Mouse (Mus musculus) c-Kit-positive CD71-negative TER-119-negative erythroid progenitor cells, embryonic 14.5 days (primary cell): ENCODE measurements around the gene Cmtr1.
A peak's percentile ranks its signal among the peaks of the same experiment; 100 is the strongest.

Source experiments
- DNase-seq: peaks from one replicate; pipeline ENCODE4 v3.0.0-alpha.2; 2013; ENCODE audit warnings: low read depth

The Cmtr1 gene

GRCm38 (mm10) chr17:29669030-29669429 lies 8.6 kb downstream of the Cmtr1 start:
- DNase-seq, result no peak

- peak; percentile 22 for DNase-seq
Measured at GRCm38 (mm10) chr17:29669936-29670335, 9.5 kb downstream of the Cmtr1 start.

DNA sequence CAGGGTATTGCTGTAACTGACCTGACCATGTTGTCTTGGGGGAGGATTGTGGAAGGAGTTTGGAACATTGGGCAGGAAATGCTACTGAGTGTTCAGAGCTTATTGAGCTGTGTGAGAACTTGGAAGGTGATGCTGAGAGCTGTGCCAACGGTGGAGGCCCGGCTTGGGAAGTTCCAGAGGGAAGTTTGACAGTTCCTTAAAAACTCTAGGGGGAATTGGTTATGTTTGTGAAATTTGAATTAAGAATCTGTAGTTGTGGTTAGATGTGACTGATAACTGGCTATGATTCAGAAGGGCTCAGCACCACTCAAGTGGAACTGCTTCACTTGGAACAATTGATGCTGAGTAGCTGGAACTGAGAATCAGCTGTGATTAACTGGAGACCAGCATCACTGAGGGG lies 10.6 kb downstream of the Cmtr1 start:
- no peak for DNase-seq

GRCm38 (mm10) chr17:29673325-29673724 lies 12.9 kb downstream of the Cmtr1 start:
- DNase-seq, result no peak

DNA sequence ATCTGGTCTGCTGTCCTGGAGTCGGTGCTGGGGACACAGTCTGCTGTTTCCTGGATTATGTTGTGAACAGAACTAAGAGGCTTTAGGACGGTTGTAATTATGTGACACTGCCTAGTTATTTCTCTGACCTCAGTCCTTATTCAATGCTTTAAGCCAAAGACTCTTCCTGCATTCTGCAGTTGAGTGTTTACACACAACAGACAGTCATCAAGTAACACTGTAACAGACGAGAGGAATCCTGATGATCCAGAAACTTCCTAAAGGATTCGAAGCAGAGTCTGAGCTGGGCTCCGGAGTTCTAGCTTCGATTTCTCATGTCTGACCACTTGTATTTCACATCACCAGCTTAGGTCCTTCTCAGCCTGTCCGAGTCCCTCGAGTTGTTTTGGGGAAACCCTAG lies 18.1 kb downstream of the Cmtr1 start:
- DNase-seq, result no peak

DNA sequence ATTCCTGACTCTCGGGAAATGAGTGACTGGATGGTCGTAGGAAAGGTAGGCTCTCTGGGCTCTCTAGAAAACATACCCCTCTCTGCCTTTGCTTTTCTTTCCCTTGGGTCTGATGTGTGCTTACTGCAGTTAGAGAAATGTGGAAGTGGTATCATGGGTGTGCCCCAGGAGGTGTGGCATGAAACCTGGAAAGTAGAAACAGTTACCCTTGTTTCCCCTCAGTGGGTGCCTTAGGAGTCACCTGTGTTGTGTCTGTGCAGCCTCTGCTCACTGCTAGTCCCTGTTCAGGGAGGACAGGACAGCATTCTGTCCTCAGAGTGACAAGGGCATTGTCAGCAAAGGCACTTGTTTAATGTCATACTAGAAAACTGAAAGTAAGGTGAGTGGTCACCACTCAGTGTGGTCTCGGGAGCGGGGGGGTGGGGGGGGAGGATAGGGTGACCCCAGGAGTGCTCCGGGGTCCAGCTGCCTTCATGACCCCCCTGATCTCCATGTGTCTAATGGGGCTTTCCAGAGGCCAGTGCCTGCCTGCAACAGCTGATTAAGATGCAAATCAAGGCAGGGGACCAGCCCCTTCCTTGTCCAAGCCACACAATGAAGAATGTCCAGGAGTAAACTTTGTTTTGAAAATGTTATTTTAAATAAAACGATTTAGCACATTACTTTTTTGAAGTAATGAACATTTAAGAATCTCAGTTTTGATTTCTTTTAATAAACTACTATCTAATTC lies 18.8 kb downstream of the Cmtr1 start:
- no peak for DNase-seq

DNA sequence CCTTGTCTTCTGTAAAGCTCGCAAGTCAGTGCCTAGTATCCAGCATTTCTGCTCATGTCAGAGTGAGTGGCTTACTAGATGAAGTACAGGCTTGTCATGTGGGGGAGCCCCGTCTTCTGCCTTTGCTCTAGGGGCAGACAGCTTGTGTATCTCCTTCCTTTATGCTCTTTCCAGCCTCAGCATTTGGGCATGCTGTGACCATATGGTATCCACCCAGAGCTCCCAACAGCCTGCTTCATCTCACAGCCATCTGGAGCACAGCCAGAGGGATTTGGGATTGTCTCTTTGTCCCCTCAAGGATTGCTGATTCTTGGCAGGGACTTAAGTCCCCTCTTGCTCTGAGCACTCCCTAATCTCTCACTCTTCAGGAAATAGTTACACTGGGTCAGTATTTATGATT lies 19.8 kb downstream of the Cmtr1 start:
- DNase-seq, result no peak

DNA sequence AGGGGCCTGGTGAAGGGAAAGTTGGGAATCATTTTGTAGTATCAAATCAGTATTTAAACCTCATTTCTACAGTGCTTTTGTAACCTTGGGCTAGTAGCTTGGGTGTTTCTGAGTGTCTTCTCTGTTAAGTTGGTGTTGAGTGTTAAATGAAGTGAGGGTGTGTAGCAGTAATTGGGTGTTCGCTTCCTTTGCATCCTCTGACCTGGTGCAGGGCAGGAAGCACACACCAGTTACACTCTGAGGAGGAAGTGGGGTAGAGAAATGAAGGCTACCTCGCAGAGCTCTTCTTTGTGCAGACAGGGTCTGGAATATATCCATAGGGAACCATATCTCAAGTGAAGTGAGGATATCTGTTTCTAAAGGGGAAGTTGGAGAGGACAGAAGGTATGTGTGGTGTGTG lies 20.5 kb downstream of the Cmtr1 start:
- DNase-seq, result no peak

DNA sequence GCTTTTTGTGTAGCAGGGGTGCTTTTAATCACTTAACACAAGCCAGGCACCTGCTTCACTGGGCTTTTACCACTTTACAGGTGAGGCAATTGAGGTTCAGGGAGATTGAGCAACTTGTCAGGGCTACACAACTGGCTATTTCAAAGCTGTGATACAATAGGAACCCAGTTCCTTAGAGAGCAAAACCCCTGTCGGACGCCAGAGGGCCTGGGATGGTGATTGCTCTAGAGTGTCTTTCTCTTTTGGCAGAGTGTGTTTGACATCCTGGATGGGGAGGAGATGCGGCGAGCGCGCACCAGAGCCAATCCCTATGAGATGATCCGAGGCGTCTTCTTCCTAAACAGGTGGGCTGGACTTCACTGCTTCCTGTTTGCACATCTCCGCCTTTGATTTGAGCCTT lies 21.3 kb downstream of the Cmtr1 start:
- DNase-seq, result no peak

DNA sequence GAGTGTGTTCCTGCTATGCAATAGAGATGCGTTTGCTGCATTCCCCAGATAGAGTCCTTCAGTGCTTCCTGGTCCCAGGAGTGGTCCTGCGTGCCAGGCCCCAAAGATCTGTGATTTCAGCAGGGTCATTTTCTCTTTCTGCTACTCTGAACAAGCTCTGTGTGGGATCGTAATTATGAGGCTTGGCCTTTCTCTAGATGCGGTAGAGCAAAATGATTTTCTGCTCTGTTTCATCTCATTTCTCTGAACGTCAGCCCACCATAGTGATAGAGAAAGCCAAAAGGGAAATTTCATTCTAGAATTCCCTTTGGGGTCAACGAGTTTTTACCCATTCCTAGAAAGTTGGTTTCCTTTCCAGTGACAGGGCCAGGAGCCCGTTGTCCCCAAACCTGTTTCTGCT lies 21.9 kb downstream of the Cmtr1 start:
- DNase-seq, result no peak

DNA sequence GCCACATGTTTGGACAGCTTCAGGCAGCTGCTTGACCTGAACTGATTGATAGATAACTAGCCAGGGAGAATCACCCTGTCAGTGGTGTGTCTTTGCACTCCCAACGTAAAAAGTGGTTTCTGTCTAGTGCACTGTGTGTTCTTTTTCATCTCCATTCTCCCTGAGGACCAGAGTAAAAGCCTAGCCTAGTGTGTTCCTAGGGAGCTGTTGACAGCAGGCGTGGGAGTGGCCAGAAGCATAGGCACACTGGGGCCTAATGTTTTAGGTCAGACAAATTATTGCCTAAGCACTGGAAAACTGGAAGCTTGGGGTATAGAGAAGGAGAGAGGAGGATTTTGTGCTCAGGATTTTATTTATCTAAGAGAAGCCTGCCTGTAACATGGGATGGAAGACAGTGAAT lies 22.7 kb downstream of the Cmtr1 start:
- no peak for DNase-seq

- DNase-seq, result no peak
Measured at GRCm38 (mm10) chr17:29684275-29684674, 23.9 kb downstream of the Cmtr1 start.

- no peak for DNase-seq
Measured at GRCm38 (mm10) chr17:29686771-29687170, 26.4 kb downstream of the Cmtr1 start.

DNA sequence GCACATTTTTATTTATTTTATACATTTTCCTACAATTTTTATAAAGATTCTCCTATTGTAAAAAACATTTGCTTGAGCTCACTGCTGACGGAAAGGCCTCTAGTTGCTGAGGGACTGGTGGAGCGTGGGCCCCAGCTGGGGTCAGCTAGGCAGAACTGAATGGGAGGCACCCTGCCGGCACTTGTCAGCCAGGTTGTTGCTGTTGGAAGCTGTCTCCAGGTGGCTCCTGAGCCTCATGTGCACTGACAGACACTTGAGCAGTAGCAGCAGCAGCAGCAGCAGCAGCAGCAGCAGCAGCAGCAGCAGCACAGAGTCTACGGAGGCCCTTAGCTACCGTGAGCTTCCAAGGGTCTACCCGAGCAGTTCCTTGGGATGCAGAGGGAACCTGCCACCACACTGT lies 27.0 kb downstream of the Cmtr1 start:
- DNase-seq, result no peak

GRCm38 (mm10) chr17:29688610-29689009 lies 28.2 kb downstream of the Cmtr1 start:
- no peak for DNase-seq

DNA sequence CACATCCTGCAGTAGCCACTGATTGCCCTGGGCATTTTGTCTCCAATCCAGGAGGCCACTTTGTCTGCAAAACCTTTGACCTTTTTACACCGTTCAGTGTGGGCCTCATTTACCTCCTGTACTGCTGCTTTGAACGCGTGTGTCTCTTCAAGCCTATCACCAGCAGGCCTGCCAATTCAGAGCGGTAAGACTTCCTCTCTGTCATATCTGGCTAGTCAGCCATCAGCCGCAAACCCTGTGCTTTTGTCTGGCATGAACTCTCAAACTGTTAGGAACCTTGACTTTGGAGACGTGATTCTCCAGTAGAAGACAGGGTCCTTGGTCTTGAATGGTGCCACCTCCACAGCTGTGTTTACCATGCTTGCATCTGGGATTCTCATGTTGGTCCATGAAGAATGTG lies 29.9 kb downstream of the Cmtr1 start:
- no peak for DNase-seq

GRCm38 (mm10) chr17:29692827-29693226 lies 32.4 kb downstream of the Cmtr1 start:
- DNase-seq, result no peak

GRCm38 (mm10) chr17:29693571-29693970 lies 33.2 kb downstream of the Cmtr1 start:
- no peak for DNase-seq

DNA sequence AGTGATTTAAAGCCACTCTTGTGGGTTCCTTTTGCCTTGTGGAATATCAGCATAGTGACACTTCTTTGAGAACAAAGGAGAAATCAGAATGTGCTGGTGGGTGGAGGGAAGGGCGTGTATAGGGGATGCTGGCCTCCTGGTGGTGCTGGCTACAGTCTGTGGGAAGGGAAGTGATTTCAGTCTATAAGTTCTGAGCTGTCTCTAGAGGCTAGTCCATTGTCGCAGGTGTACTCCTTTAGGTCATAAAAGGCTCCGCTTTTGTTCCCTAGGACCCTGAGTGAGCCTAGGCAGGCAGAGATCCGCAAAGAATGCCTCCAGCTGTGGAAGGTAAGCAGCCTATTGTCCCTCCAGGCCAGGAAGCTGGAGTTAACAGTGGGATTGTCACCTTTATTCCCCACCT lies 34.1 kb downstream of the Cmtr1 start:
- no peak for DNase-seq

DNA sequence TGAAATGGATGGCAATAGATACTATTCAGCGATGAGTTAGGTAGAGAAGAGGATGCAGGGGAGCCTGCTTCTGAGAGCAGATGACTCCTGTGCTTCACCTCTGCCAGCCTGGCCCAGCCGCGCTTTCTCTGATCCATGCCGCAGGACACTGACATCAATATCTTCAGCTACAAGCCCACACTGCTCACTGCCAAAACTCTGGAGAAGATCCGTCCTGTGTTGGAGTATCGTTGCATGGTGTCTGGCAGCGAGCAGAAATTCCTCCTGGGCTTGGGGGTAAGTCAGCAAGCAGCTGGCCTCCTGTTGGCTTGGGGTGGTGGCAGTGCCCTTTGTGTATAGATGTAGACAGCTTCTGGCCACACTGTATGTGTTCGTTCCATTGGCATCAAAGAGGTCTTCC lies 36.5 kb downstream of the Cmtr1 start:
- no peak for DNase-seq

- no peak for DNase-seq
Measured at GRCm38 (mm10) chr17:29698421-29698820, 38.0 kb downstream of the Cmtr1 start.

- DNase-seq, result no peak
Measured at GRCm38 (mm10) chr17:29700573-29700972, 40.2 kb downstream of the Cmtr1 start.

DNA sequence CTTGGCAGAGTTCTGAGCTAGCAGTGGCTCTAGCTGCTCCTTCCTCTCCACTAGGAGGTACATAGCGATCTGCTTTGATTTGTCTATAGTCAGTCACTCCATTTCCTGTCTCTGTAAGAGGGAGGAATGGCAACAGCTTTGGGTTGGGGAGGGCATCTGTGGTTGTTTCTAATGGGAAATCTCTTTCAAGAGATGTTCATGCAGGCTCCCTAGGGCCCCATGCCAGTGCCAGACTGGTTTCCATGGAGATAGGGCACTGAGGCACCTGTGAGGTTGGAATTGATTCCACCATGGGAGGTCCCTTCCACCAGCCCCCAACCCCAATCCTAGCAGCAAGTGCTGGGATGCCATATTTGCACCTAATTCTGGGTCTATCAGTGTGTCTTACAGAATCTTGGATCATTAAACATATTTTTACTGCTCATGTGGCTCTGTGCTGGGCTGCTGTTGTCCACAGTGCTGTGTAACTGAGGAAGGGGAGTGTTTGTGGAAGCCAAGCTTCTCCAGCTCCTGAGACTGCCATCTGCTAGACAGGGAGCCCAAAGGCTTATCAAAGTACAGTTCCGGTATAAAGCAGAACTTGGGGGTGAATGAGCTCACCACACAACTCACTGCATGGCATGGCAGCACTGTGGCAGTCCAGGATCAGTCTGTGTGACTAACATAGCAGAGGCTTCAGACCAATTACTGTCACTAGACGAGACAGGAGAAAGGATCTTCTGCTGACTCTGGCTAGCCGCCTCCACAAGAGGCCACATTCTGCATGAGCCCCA lies 42.7 kb downstream of the Cmtr1 start:
- DNase-seq, result no peak

DNA sequence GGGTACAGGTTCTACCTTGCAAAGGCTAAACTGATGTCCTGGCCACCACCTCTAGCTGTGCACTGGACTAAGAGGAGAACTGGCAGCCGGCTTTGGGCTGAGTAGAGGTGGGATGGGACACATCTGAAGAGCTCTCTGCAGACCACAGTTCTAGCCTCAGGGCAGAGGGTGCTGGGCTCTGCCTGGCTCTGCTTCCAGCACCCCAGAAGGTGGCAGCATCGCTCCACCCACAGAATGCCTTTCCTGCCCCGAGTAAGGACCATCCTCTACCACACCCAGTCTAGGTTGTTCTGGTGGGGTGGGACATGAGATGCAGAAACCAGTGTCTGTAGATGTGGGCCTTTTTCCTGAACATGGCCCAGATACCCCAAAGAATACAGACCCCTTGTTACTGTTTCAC lies 44.4 kb downstream of the Cmtr1 start:
- DNase-seq, result no peak
